Mouse (Mus musculus): ENCODE results near the gene Cfap73. TPM values are rescaled to one million over a fixed set of nuclear protein-coding genes. Genes with fewer than 3 reads are reported as not detected.
A peak's percentile ranks its signal among the peaks of the same experiment; 100 is the strongest.

Gene Cfap73
- total RNA-seq, 2 experiments from 2014 or later = 0.39 TPM; not detected in 1

GRCm38 (mm10) chr5:120643365-120644085 is 9.5 kb upstream of the Cfap73 start:
- no peak for DNase-seq (ENCODE audit: low spot score in 2 of 2)
- no peak overlapping the region for H3K27ac ChIP-seq
- no peak for TF ChIP-seq CTCF (conservative IDR thresholded peaks at IDR 0.05)
- no peak overlapping the region for H3K4me3 ChIP-seq

GRCm38 (mm10) chr5:120640094-120640493 is 6.1 kb upstream of the Cfap73 start:
- no peak for DNase-seq (ENCODE audit: low spot score in 2 of 2)
- H3K4me3 ChIP-seq = no peak overlapping the region
- peak overlapping the region; percentile 77 for H3K27ac ChIP-seq
- TF ChIP-seq CTCF (conservative IDR thresholded peaks at IDR 0.05) = no peak

GRCm38 (mm10) chr5:120635633-120636032 is 1.6 kb upstream of the Cfap73 start:
- Histone ChIP-seq H3K27ac (no peak overlapping the region), H3K4me3 (no peak overlapping the region)
- no peak for TF ChIP-seq CTCF (conservative IDR thresholded peaks at IDR 0.05)
- DNase-seq (ENCODE audit: low spot score in 2 of 2) = no peak

- Histone ChIP-seq H3K4me3 (no peak overlapping the region), H3K27ac (no peak overlapping the region)
- DNase-seq (ENCODE audit: low spot score in 2 of 2) = no peak
- no peak for TF ChIP-seq CTCF (conservative IDR thresholded peaks at IDR 0.05)
Observed at GRCm38 (mm10) chr5:120634860-120635259, 825 bp upstream of the Cfap73 start.

GRCm38 (mm10) chr5:120631892-120632291 is 2.1 kb downstream of the Cfap73 start:
- no peak for DNase-seq (ENCODE audit: low spot score in 2 of 2)
- H3K4me3 ChIP-seq = no peak overlapping the region
- H3K27ac ChIP-seq = no peak overlapping the region
- peak; percentile 50 for TF ChIP-seq CTCF (conservative IDR thresholded peaks at IDR 0.05)

- H3K27ac ChIP-seq = no peak overlapping the region
- no peak for DNase-seq (ENCODE audit: low spot score in 2 of 2)
- H3K4me3 ChIP-seq = no peak overlapping the region; the same call in 1 of the 2 replicates
- no peak for TF ChIP-seq CTCF (conservative IDR thresholded peaks at IDR 0.05)
Observed at GRCm38 (mm10) chr5:120631128-120631527, 2.9 kb downstream of the Cfap73 start.

GRCm38 (mm10) chr5:120628624-120629023 is 5.4 kb downstream of the Cfap73 start:
- no peak for TF ChIP-seq CTCF (conservative IDR thresholded peaks at IDR 0.05)
- DNase-seq (ENCODE audit: low spot score in 2 of 2) = no peak

GRCm38 (mm10) chr5:120627515-120628300 is 6.3 kb downstream of the Cfap73 start:
- TF ChIP-seq CTCF (conservative IDR thresholded peaks at IDR 0.05) = no peak
- Histone ChIP-seq H3K27ac (no peak overlapping the region), H3K4me3 (no peak overlapping the region)
- DNase-seq (ENCODE audit: low spot score in 2 of 2) = no peak

More at GRCm38 (mm10) chr5:120628624-120629023, 5.4 kb downstream of the Cfap73 start:
- no peak overlapping the region for H3K27ac ChIP-seq
- H3K4me3 ChIP-seq = no peak overlapping the region

GRCm38 (mm10) chr5:120626399-120626798 is 7.6 kb downstream of the Cfap73 start:
- TF ChIP-seq CTCF (conservative IDR thresholded peaks at IDR 0.05) = no peak
- no peak overlapping the region for H3K27ac ChIP-seq
- no peak for DNase-seq (ENCODE audit: low spot score in 2 of 2)
- no peak overlapping the region for H3K4me3 ChIP-seq

- no peak overlapping the region for H3K4me3 ChIP-seq
- no peak overlapping the region for H3K27ac ChIP-seq
- no peak for DNase-seq (ENCODE audit: low spot score in 2 of 2)
- no peak for TF ChIP-seq CTCF (conservative IDR thresholded peaks at IDR 0.05)
Observed at GRCm38 (mm10) chr5:120624427-120624826, 9.6 kb downstream of the Cfap73 start.

GRCm38 (mm10) chr5:120622198-120622851 is 11.7 kb downstream of the Cfap73 start:
- Histone ChIP-seq H3K27ac (peak overlapping the region; percentile 69), H3K4me3 (no peak overlapping the region)
- TF ChIP-seq CTCF (conservative IDR thresholded peaks at IDR 0.05) = no peak
- no peak for DNase-seq (ENCODE audit: low spot score in 2 of 2)

- TF ChIP-seq CTCF (conservative IDR thresholded peaks at IDR 0.05) = no peak
- H3K4me3 ChIP-seq = no peak overlapping the region
- DNase-seq (ENCODE audit: low spot score in 2 of 2) = no peak
- peak overlapping the region; percentile 69 for H3K27ac ChIP-seq
Observed at GRCm38 (mm10) chr5:120621846-120622197, 12.2 kb downstream of the Cfap73 start.

GRCm38 (mm10) chr5:120621078-120621765 is 12.8 kb downstream of the Cfap73 start:
- DNase-seq (ENCODE audit: low spot score in 2 of 2) = no peak

More at GRCm38 (mm10) chr5:120621078-120621765, 12.8 kb downstream of the Cfap73 start:
- H3K4me3 ChIP-seq = no peak overlapping the region
- peak overlapping the region; percentile 69 for H3K27ac ChIP-seq
- TF ChIP-seq CTCF (conservative IDR thresholded peaks at IDR 0.05) = no peak

All from layer of hippocampus, adult 2 months (tissue).